Mouse (Mus musculus) MEL (cell line): ENCODE results near the gene Apobec3.

Source experiments
- KAT2A ChIP-seq: conservative IDR thresholded peaks from 2 replicates; pipeline ENCODE4 v1.6.1; 2012; ENCODE audit warnings: low read depth, low read length, improper control_type of control experiment, inconsistent platforms
- ZNF384 ChIP-seq: IDR thresholded peaks from 2 replicates; pipeline ENCODE4 v1.6.1; 2012; ENCODE audit warnings: low read depth, mild to moderate bottlenecking, inconsistent platforms, low read length, improper control_type of control experiment

DNA sequence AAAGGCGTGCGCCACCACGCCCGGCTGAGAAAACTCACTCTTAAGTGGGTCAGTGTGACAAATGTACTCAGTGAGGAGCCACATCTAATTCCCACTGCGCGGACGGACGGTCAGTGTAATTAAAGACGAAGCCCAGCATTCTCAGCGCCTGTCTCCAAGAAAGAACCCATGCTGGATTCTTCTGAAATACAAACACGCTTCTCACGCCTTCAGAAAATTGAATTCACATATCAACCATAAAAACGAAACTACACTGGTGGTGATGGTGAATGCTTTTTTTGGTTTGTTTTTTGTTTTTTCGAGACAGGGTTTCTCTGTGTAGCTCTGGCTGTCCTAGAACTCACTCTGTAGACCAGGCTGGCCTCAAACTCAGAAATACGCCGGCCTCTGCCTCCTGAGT, 48.5 kb downstream of the Apobec3 start:
- peak; percentile 80 for TF ChIP-seq ZNF384
- no peak for TF ChIP-seq KAT2A
